Mouse (Mus musculus) testis, adult 2 months (tissue): Measurements from ENCODE around the gene G6pc3.

Experiments
- CTCF ChIP-seq: fragments of 200-500 bp; IDR thresholded peaks from 2 replicates; pipeline ENCODE4 v1.5.1; 2012; ENCODE audit warnings: low read depth, mild to moderate bottlenecking, inconsistent platforms, low read length, moderate library complexity; ENCODE audit not compliant: control insufficient read depth, insufficient read depth, insufficient replicate concordance
- POLR2A ChIP-seq: fragments of 200-500 bp; IDR thresholded peaks from 2 replicates; pipeline ENCODE4 v1.6.1; 2012; ENCODE audit warnings: low read depth, mild to moderate bottlenecking, inconsistent platforms, low read length, moderate library complexity; ENCODE audit not compliant: control insufficient read depth

DNA sequence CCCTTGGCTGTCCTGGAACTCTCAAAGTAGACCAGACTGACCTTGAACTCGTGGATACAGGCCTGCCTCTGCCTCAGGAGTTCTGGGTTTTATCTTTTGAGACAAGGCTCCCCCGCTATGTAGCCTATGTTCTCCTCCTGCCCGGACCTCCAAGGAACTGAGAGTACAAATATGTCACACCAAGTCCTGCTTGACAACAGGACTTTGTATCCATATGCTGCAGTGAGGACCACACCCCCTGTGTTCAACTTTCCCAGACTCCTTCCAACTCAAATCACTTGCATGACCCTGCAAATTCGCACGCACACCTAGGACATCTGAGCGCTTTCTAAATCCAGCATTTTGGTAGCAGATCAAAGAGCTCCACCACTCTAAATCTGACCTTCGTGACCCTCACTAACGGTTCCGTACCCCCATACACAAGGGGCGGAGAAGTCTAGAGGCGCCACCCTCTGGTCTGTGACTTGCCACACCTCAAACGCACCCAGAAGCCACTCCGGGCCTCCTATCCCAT, 44.4 kb upstream of the G6pc3 start:
- TF ChIP-seq POLR2A (no peak), CTCF (no peak)
